Comparison of ENCODE assay signal across 10 mouse cellular contexts in genomic region chr9:46329250-46329648, GRCm38 (mm10). TPM values are rescaled to one million over a fixed set of nuclear protein-coding genes. Genes with fewer than 3 reads are reported as not detected.
DNase-seq lines count a peak whose midpoint lies in the region; ATAC-seq lines count a peak whose summit lies in the region.
"Had no signal": no experiment of that assay in that cellular context is flagged by ENCODE, and none has a peak within 500 bp of the region (broad histone marks: within the 10 kb centered on the region; RNA-seq: fewer than 3 reads in every experiment).

No protein-coding gene starts in this region.

- intact Hi-C loops in heart, postnatal 36 days (cut with DNase I), result no loop called here
- intact Hi-C loops in heart, postnatal 10 days (cut with DNase I), result no loop called here

- ATAC-seq in liver, embryonic 12.5 days, result no peak
- peak; percentile 52; the same call in 1 of the 2 replicates for ATAC-seq in stomach, embryonic 16.5 days (ENCODE audit: insufficient read depth, low FRiP score)

- peak overlapping the region; percentile 43 for H3K4me3 ChIP-seq in liver, embryonic 12.5 days
- peak overlapping the region; percentile 43 for H3K4me3 ChIP-seq in stomach, embryonic 16.5 days (replicated peaks; ENCODE audit: low read length)

- H3K9me3 ChIP-seq in liver, embryonic 12.5 days (replicated peaks), result no peaks in the 10 kb centered on the region
- no peaks in the 10 kb centered on the region for H3K9me3 ChIP-seq in stomach, embryonic 16.5 days (replicated peaks; ENCODE audit: control insufficient read depth, low read length)

- H3K36me3 ChIP-seq in liver, embryonic 12.5 days, result no peaks in the 10 kb centered on the region
- H3K36me3 ChIP-seq in stomach, embryonic 16.5 days (ENCODE audit: control insufficient read depth, insufficient read depth, low read length), result no peaks in the 10 kb centered on the region

- peaks cover 54% of the 10 kb centered on the region for H3K27me3 ChIP-seq in liver, embryonic 12.5 days (replicated peaks)
- no peaks in the 10 kb centered on the region; the same call in 1 of the 2 replicates for H3K27me3 ChIP-seq in stomach, embryonic 16.5 days (ENCODE audit: control insufficient read depth, insufficient read depth, low read length)

- peaks cover 16% of the 10 kb centered on the region for H3K4me1 ChIP-seq in liver, embryonic 12.5 days
- H3K4me1 ChIP-seq in stomach, embryonic 16.5 days (ENCODE audit: control insufficient read depth, insufficient read depth, low read length), result peaks cover 11% of the 10 kb centered on the region; the same call in 1 of the 2 replicates

- H3K27ac ChIP-seq in liver, embryonic 12.5 days, result no peak overlapping the region
- 0 out of 2 replicates have a peak overlapping the region, but pooled peaks have one; percentile 9 for H3K27ac ChIP-seq in stomach, embryonic 16.5 days (ENCODE audit: low read length)

- peak overlapping the region; percentile 33; the same call in 1 of the 2 replicates for H3K9ac ChIP-seq in liver, embryonic 12.5 days
- H3K9ac ChIP-seq in stomach, embryonic 16.5 days (ENCODE audit: low read length), result peak overlapping the region; percentile 65

- DNase-seq in heart, adult 11 months, result peak; percentile 93
- DNase-seq in heart, postnatal 36 days, result no peak
- peak; percentile 78 for DNase-seq in embryo, embryonic 10.5 days (ENCODE audit: low spot score)
- DNase-seq in heart, postnatal 10 days, result peak; percentile 29 to 52
- DNase-seq in thymus, adult 18-20 months, result no peak
- DNase-seq in gastrocnemius, adult 8-10 months (ENCODE audit: low spot score in 2 of 2), result no peak

- peak overlapping the region; percentile 67 for H3K4me2 ChIP-seq in liver, embryonic 12.5 days
- peak overlapping the region; percentile 70 for H3K4me2 ChIP-seq in stomach, embryonic 16.5 days (ENCODE audit: low read depth, low read length)

- 4% methylated on average over 19 of the region's 19 CpGs for WGBS in liver, embryonic 12.5 days (ENCODE audit: insufficient replicate concordance)
- WGBS in stomach, embryonic 16.5 days, result 3% methylated on average over 19 of the region's 19 CpGs

RNA-seq across cellular contexts. Expression of gene 4931429L15Rik, which starts 9.5 kb away (rescaled TPM):
- total RNA-seq in heart, postnatal 36 days (2021), result not detected
- total RNA-seq in heart, postnatal 10 days (2021), result not detected
- not detected in 2 replicates for polyA plus RNA-seq in liver, embryonic 12.5 days (2016; fragmentation: Nextera tagmentation; extraction: Ambion mirVana)
- not detected in 2 replicates for polyA plus RNA-seq in stomach, embryonic 16.5 days (2015; fragmentation: Nextera tagmentation; extraction: Ambion mirVana)
- total RNA-seq in gastrocnemius, adult 8-10 months (2022), result not detected
- total RNA-seq: heart, postnatal 14 days; MEL had no signal

RNA-seq across cellular contexts. Expression of gene Bud13, which starts 46.4 kb away (rescaled TPM):
- 1 to 10 TPM; 7.5 to 9.1 TPM for total RNA-seq in heart, postnatal 36 days (2021)
- 10 to 100 TPM in 1 of 2 experiments, 1 to 10 TPM in 1; 8.0 to 11.6 TPM for total RNA-seq in heart, postnatal 10 days (2021)
- polyA plus RNA-seq in liver, embryonic 12.5 days (2016; fragmentation: Nextera tagmentation; extraction: Ambion mirVana), result 12.3 and 13.2 TPM in 2 replicates
- polyA plus RNA-seq in stomach, embryonic 16.5 days (2015; fragmentation: Nextera tagmentation; extraction: Ambion mirVana), result 18.2 and 18.7 TPM in 2 replicates
- 10 to 100 TPM in 2 of 4 experiments, 1 to 10 TPM in 2; 6.3 to 13.7 (median 10.1) TPM for total RNA-seq in gastrocnemius, adult 8-10 months (2022)

RNA-seq across cellular contexts. Expression of gene Zpr1, which starts 56.4 kb away (rescaled TPM):
- 10 to 100 TPM; 19.5 to 24.6 TPM for total RNA-seq in heart, postnatal 36 days (2021)
- total RNA-seq in heart, postnatal 10 days (2021), result 10 to 100 TPM; 22.1 to 22.8 TPM
- 55.4 and 56.0 TPM in 2 replicates for polyA plus RNA-seq in liver, embryonic 12.5 days (2016; fragmentation: Nextera tagmentation; extraction: Ambion mirVana)
- 48.5 and 51.8 TPM in 2 replicates for polyA plus RNA-seq in stomach, embryonic 16.5 days (2015; fragmentation: Nextera tagmentation; extraction: Ambion mirVana)
- total RNA-seq in gastrocnemius, adult 8-10 months (2022), result 10 to 100 TPM; 21.8 to 32.3 (median 26.9) TPM

Comparison
In these comparisons a context has a peak if more than half of its experiments do, and no peak if none do; other contexts are left out.
1. DNase-seq: peak in heart, adult 11 months (single experiment), embryo, embryonic 10.5 days (single experiment) and heart, postnatal 10 days (2 of 2); none in heart, postnatal 36 days (0 of 2), thymus, adult 18-20 months (0 of 2) and gastrocnemius, adult 8-10 months (0 of 2).